11 mouse cellular contexts compared by ENCODE assay signal in genomic region chr2:92711122-92711777, GRCm38 (mm10).
DNase-seq lines count a peak whose midpoint lies in the region; ATAC-seq and TF ChIP-seq lines count a peak whose summit lies in the region.
"Had no signal": no experiment of that assay in that cellular context is flagged by ENCODE, and none has a peak within 500 bp of the region (broad histone marks: within the 10 kb centered on the region; RNA-seq: fewer than 3 reads in every experiment).

No protein-coding gene starts in this region.

- no peak overlapping the region for H3K9ac ChIP-seq in liver, embryonic 12.5 days
- H3K9ac ChIP-seq in liver, postnatal 0 days (replicated peaks), result no peak overlapping the region
- peak overlapping the region; percentile 1; the same call in 1 of the 2 replicates for H3K9ac ChIP-seq in limb, embryonic 13.5 days
- no peak overlapping the region for H3K9ac ChIP-seq in stomach, embryonic 15.5 days
- H3K9ac ChIP-seq: liver, embryonic 13.5 days had no signal

- H3K4me3 ChIP-seq in liver, embryonic 12.5 days, result no peak overlapping the region
- no peak overlapping the region for H3K4me3 ChIP-seq in liver, postnatal 0 days (ENCODE audit: low read depth, low read length)
- peak overlapping the region; percentile 27; the same call in 1 of the 2 replicates for H3K4me3 ChIP-seq in forebrain, embryonic 10.5 days
- peak overlapping the region; percentile 21 for H3K4me3 ChIP-seq in limb, embryonic 13.5 days
- no peak overlapping the region for H3K4me3 ChIP-seq in stomach, embryonic 15.5 days (replicated peaks)
- H3K4me3 ChIP-seq: liver, embryonic 13.5 days had no signal

- no peak for DNase-seq in liver, postnatal 0 days
- DNase-seq in forebrain, embryonic 10.5 days (ENCODE audit: extremely low spot score, low spot score), result peak; percentile 18
- no peak for DNase-seq in adipocyte (ENCODE audit: low spot score)
- DNase-seq in thymus, adult 18-20 months, result no peak
- DNase-seq: cerebellum, adult 18-20 months; gastrocnemius, postnatal 25 days; liver, embryonic 13.5 days had no signal

- TF ChIP-seq EP300 in liver, postnatal 0 days (IDR thresholded peaks at IDR 0.05; ENCODE audit: low read depth), result no peak

- no peak for TF ChIP-seq CTCF in liver, postnatal 0 days (IDR thresholded peaks at IDR 0.05; ENCODE audit: low read depth)

- H3K4me1 ChIP-seq in liver, embryonic 12.5 days, result no peaks in the 10 kb centered on the region
- H3K4me1 ChIP-seq in liver, postnatal 0 days (ENCODE audit: insufficient read depth), result no peaks in the 10 kb centered on the region
- H3K4me1 ChIP-seq in forebrain, embryonic 10.5 days, result peaks cover 29% of the 10 kb centered on the region
- 0 out of 2 replicates have a peak, but pooled peaks cover 6% of the 10 kb centered on the region for H3K4me1 ChIP-seq in limb, embryonic 13.5 days
- no peaks in the 10 kb centered on the region for H3K4me1 ChIP-seq in stomach, embryonic 15.5 days

- no peak overlapping the region for H3K27ac ChIP-seq in liver, embryonic 12.5 days
- H3K27ac ChIP-seq in liver, postnatal 0 days (ENCODE audit: low read depth), result no peak overlapping the region
- H3K27ac ChIP-seq in forebrain, embryonic 10.5 days, result 0 out of 2 replicates have a peak overlapping the region, but pooled peaks have one; percentile 40
- H3K27ac ChIP-seq in limb, embryonic 13.5 days, result no peak overlapping the region
- no peak overlapping the region for H3K27ac ChIP-seq in stomach, embryonic 15.5 days
- H3K27ac ChIP-seq: liver, embryonic 13.5 days had no signal

- H3K9me3 ChIP-seq in liver, embryonic 12.5 days (replicated peaks), result no peaks in the 10 kb centered on the region
- H3K9me3 ChIP-seq in liver, postnatal 0 days (ENCODE audit: low read length), result no peaks in the 10 kb centered on the region
- H3K9me3 ChIP-seq in forebrain, embryonic 10.5 days, result no peaks in the 10 kb centered on the region
- no peaks in the 10 kb centered on the region for H3K9me3 ChIP-seq in limb, embryonic 13.5 days
- H3K9me3 ChIP-seq in stomach, embryonic 15.5 days, result no peaks in the 10 kb centered on the region
- H3K9me3 ChIP-seq: liver, embryonic 13.5 days had no signal

- H3K36me3 ChIP-seq in liver, embryonic 12.5 days, result no peaks in the 10 kb centered on the region
- H3K36me3 ChIP-seq in liver, postnatal 0 days (replicated peaks; ENCODE audit: insufficient read depth, low read length), result no peaks in the 10 kb centered on the region
- no peaks in the 10 kb centered on the region for H3K36me3 ChIP-seq in forebrain, embryonic 10.5 days (replicated peaks)
- no peaks in the 10 kb centered on the region for H3K36me3 ChIP-seq in limb, embryonic 13.5 days
- H3K36me3 ChIP-seq in stomach, embryonic 15.5 days, result no peaks in the 10 kb centered on the region
- H3K36me3 ChIP-seq: liver, embryonic 13.5 days had no signal

- ATAC-seq in liver, embryonic 12.5 days, result no peak
- no peak for ATAC-seq in liver, postnatal 0 days
- no peak for ATAC-seq in limb, embryonic 13.5 days (ENCODE audit: low FRiP score, low read depth)
- ATAC-seq in stomach, embryonic 15.5 days (ENCODE audit: insufficient read depth, low FRiP score, low read depth), result no peak
- ATAC-seq in inflammation-experienced regulatory T-cells, adult 6 months, result no peak

- H3K27me3 ChIP-seq in liver, embryonic 12.5 days (replicated peaks), result peaks cover 21% of the 10 kb centered on the region; the same call in 1 of the 2 replicates
- no peaks in the 10 kb centered on the region for H3K27me3 ChIP-seq in liver, postnatal 0 days (ENCODE audit: insufficient read depth, low read length)
- peaks cover 20% of the 10 kb centered on the region for H3K27me3 ChIP-seq in forebrain, embryonic 10.5 days (ENCODE audit: poor library complexity, severe bottlenecking)
- no peaks in the 10 kb centered on the region for H3K27me3 ChIP-seq in limb, embryonic 13.5 days
- H3K27me3 ChIP-seq in stomach, embryonic 15.5 days (replicated peaks), result no peaks in the 10 kb centered on the region

- peak overlapping the region; percentile 29 for H3K4me2 ChIP-seq in liver, embryonic 12.5 days
- H3K4me2 ChIP-seq in liver, postnatal 0 days (ENCODE audit: low read depth, low read length), result no peak overlapping the region
- H3K4me2 ChIP-seq in limb, embryonic 13.5 days (replicated peaks), result peak overlapping the region; percentile 49
- H3K4me2 ChIP-seq in stomach, embryonic 15.5 days, result peak overlapping the region; percentile 34; the same call in 1 of the 2 replicates
- H3K4me2 ChIP-seq: liver, embryonic 13.5 days had no signal

- WGBS in liver, embryonic 12.5 days (ENCODE audit: insufficient replicate concordance), result 18% methylated on average over 15 of the region's 15 CpGs
- WGBS in liver, postnatal 0 days (ENCODE audit: insufficient replicate concordance), result 35% methylated on average over 15 of the region's 15 CpGs
- WGBS in forebrain, embryonic 10.5 days, result 49% methylated on average over 15 of the region's 15 CpGs
- 26% methylated on average over 15 of the region's 15 CpGs for WGBS in limb, embryonic 13.5 days
- 21% methylated on average over 15 of the region's 15 CpGs for WGBS in stomach, embryonic 15.5 days

Comparison
In these comparisons a context has a peak if more than half of its experiments do, and no peak if none do; other contexts are left out.
1. H3K4me3 ChIP-seq: peak in forebrain, embryonic 10.5 days (single experiment) and limb, embryonic 13.5 days (single experiment); none in liver, embryonic 12.5 days (single experiment), liver, postnatal 0 days (single experiment) and stomach, embryonic 15.5 days (single experiment).